Mouse (Mus musculus) midbrain, postnatal 0 days (tissue): ENCODE results near the gene Nrxn1. TPM values are rescaled to one million over a fixed set of nuclear protein-coding genes. Genes with fewer than 3 reads are reported as not detected.

Experiments used
- ATAC-seq: fragments of 200-750 bp; cut with Nextera tagmentation; 2 replicates; pipeline ENCODE4 v1.8.0; 2017; ENCODE audit warnings: moderate number of reproducible peaks, mild to moderate bottlenecking, moderate TSS enrichment, moderate library complexity; ENCODE audit not compliant: low FRiP score
- DNase-seq: peaks from one replicate; pipeline ENCODE4 v3.0.0-alpha.2; 2015; ENCODE audit warnings: low spot score
- H3K27ac ChIP-seq: fragments of 300-500 bp; sonication (generic); 2 replicates; pipeline ENCODE4 v1.5.1; 2014; ENCODE audit warnings: low read depth, mild to moderate bottlenecking, low read length, mixed read lengths
- H3K27me3 ChIP-seq: fragments of 300-500 bp; sonication (generic); 2 replicates; pipeline ENCODE4 v1.6.1; 2014; ENCODE audit warnings: low read length, control low read depth, mixed read lengths; ENCODE audit not compliant: insufficient read depth
- H3K36me3 ChIP-seq: fragments of 300-500 bp; sonication (generic); 2 replicates; pipeline ENCODE4 v1.6.1; 2014; ENCODE audit warnings: low read length, control low read depth, mixed read lengths; ENCODE audit not compliant: insufficient read depth
- H3K4me1 ChIP-seq: fragments of 300-500 bp; sonication (generic); 2 replicates; pipeline ENCODE4 v1.6.1; 2014; ENCODE audit warnings: mild to moderate bottlenecking, control low read depth, antibody characterized with exemption, low read length, mixed read lengths; ENCODE audit not compliant: insufficient read depth
- H3K4me2 ChIP-seq: fragments of 300-500 bp; sonication (generic); 2 replicates; pipeline ENCODE4 v1.6.1; 2014; ENCODE audit warnings: low read depth, mild to moderate bottlenecking, low read length, mixed read lengths; ENCODE audit not compliant: poor library complexity, severe bottlenecking
- H3K4me3 ChIP-seq: fragments of 300-500 bp; sonication (generic); 2 replicates; pipeline ENCODE4 v1.5.1; 2014; ENCODE audit warnings: low read depth, mild to moderate bottlenecking, low read length, moderate library complexity
- H3K9ac ChIP-seq: fragments of 300-500 bp; sonication (generic); replicated peaks from 2 replicates; pipeline ENCODE4 v1.6.1; 2014; ENCODE audit warnings: mild to moderate bottlenecking, low read length, moderate library complexity, mixed read lengths; ENCODE audit not compliant: poor library complexity, severe bottlenecking
- H3K9me3 ChIP-seq: fragments of 300-500 bp; sonication (generic); 2 replicates; pipeline ENCODE4 v1.6.1; 2016; ENCODE audit warnings: low read length, control low read depth
- CTCF ChIP-seq: IDR thresholded peaks from 2 replicates; pipeline ENCODE4 v1.5.1; 2016; ENCODE audit warnings: antibody characterized with exemption, mild to moderate bottlenecking
- WGBS: fragments of 180-500 bp; shearing (Covaris S2); extraction: QIAGEN DNeasy Blood & Tissue Kit; methylation state at CpG from one replicate; pipeline ENCODE4 v1.1.7; 2014; 5-methylcytosine and 5-hydroxymethylcytosine counted together
- polyA plus RNA-seq: library from polyadenylated mRNA; unstranded; fragments of >200 nt; fragmentation: Nextera tagmentation; extraction: Ambion mirVana; gene quantifications from 2 replicates; pipeline ENCODE4 v1.2.1, GENCODE M21; 2015
- total RNA-seq: library from RNA; depleted of rRNA; stranded (reverse); fragments of >200 nt; gene quantifications from 2 replicates; pipeline ENCODE4 v1.2.3, GENCODE M21; 2014

The Nrxn1 gene
- total and polyA plus RNA-seq, 2 experiments from 2014 or later, result 240 to 472 TPM

DNA sequence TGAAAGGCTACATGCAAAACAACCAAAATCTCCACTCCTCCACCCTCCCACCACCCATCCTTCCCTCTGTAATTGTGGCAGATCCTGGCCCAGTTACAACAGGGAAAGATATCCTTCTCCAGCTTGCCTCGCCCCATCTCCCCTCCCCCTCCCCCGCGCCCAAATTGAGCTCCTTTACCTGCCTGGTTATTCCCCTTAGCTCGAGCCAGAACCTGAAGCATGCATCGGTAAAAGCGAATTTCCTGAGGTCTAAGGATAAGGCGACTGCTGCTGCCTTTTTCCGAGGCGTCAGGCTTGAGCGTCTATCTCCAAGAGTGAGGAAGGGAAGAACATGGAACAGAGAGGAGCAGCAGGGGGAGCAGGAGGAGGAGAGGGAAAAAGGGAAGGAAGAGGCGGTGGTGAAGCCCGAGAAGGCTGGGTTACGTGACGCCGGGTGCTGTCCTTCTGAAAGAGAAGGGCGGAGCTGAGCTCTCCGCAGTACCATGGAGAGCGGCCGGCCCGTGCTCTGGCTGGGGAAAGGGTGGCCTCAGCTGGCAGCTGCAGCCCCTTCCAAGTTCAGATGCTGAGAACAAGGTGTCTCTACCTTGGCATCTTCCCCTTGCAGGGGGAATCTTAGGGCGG, 340 bp downstream of the Nrxn1 start:
- WGBS, result 1% methylated on average over 20 of the region's 21 CpGs
- peak; percentile 91 for ATAC-seq
- peak overlapping the region; percentile 57 for H3K4me2 ChIP-seq
- peak; percentile 66 for TF ChIP-seq CTCF
- DNase-seq, result peak; percentile 92
- H3K4me3 ChIP-seq, result peak overlapping the region; percentile 62
- 0 out of 2 replicates have a peak, but pooled peaks cover 5% of the 10 kb centered on the region for H3K9me3 ChIP-seq
- H3K27me3 ChIP-seq, result no peaks in the 10 kb centered on the region
- peaks cover 15% of the 10 kb centered on the region for H3K36me3 ChIP-seq
- peak overlapping the region; percentile 71 for H3K9ac ChIP-seq
- H3K4me1 ChIP-seq, result peaks cover 3% of the 10 kb centered on the region; the same call in 1 of the 2 replicates
- peak overlapping the region; percentile 92 for H3K27ac ChIP-seq

DNA sequence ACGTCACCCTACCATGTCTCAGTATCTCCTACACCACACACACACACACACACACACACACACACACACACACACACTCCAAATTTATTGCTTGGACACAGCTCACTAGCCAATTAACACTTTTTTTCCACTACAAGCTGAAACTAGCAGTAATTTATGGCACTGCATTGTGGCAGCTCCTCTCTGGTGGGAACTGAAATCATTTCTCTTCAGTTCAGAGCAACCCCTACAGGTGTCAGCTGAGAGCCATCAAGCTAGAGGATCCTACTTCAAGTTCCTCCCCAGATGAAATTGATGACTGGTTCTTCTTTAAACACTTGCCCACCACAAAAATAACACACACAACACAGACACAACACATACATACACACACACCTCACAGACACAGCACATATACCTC, 2.2 kb downstream of the Nrxn1 start:
- 41% methylated on average over 1 of the region's 1 CpGs for WGBS
- TF ChIP-seq CTCF, result peak; percentile 76
- DNase-seq, result peak; percentile 77
- no peaks in the 10 kb centered on the region for H3K27me3 ChIP-seq
- peak overlapping the region; percentile 56 for H3K9ac ChIP-seq
- H3K9me3 ChIP-seq, result 0 out of 2 replicates have a peak, but pooled peaks cover 5% of the 10 kb centered on the region
- peak; percentile 42; the same call in 1 of the 2 replicates for ATAC-seq
- peak overlapping the region; percentile 62 for H3K4me3 ChIP-seq
- peaks cover 15% of the 10 kb centered on the region for H3K36me3 ChIP-seq
- H3K4me1 ChIP-seq, result peaks cover 4% of the 10 kb centered on the region; the same call in 1 of the 2 replicates
- H3K27ac ChIP-seq, result peak overlapping the region; percentile 67
- peak overlapping the region; percentile 57 for H3K4me2 ChIP-seq

DNA sequence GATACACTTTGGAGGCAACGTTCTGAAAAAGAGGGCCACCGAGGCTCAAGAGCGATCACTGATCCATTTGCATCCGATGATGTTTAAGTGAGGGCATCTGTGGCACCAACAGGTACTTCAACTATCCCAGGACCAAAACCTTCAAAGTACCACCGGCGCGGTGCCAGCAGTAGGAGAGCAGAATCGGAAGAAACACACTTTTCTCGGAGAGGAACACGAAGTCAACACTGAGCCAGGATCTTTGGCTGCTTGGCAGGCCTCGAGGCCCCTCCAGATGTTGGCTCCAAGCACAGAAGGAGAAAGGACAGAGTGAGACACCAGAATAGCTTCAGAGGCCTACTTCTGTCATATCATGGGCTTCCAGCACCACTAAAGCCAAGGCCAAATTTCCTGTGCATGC, 3.9 kb downstream of the Nrxn1 start:
- DNase-seq (no peak), ATAC-seq (no peak)
- H3K9me3 ChIP-seq, result 0 out of 2 replicates have a peak, but pooled peaks cover 5% of the 10 kb centered on the region
- TF ChIP-seq CTCF, result no peak
- H3K4me1 ChIP-seq, result peaks cover 4% of the 10 kb centered on the region; the same call in 1 of the 2 replicates
- H3K4me2 ChIP-seq, result peak overlapping the region; percentile 26; the same call in 1 of the 2 replicates
- peaks cover 15% of the 10 kb centered on the region for H3K36me3 ChIP-seq
- H3K27ac ChIP-seq, result no peak overlapping the region
- H3K27me3 ChIP-seq, result no peaks in the 10 kb centered on the region
- H3K4me3 ChIP-seq, result no peak overlapping the region
- WGBS, result 90% methylated on average over 11 of the region's 11 CpGs
- H3K9ac ChIP-seq, result no peak overlapping the region

DNA sequence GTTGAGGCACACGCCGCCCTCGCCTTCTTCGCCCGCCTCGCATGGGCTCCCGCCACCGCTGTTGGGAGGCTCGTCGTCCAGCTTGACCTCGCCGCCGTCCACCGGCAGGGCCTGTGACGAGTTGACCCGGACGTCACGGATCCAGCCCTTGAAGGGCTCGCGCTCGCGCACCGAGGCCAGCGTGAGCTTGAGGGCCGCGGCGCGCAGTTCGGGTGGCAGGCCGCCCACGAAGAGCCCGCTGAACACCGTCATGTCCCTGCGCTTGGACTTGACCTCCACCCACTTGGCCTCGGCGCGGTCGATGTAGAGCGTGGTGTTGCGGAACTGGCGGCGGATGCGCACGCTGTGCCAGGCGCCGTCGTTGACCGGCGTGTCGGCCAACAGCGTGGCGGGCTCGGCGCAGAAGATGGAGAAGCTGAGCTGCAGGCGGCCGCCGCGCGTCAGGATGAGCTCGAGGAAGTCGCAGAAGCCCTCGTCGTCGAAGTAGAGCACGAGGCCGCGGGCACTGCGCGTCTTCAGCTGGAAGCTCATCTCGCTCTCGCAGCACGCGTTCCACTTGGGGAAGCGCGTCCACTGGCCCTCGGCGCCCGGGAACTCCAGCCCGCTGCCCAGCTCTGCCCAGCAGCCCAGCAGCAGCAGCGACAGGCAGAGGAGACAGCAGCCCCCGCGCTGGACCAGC, 4.7 kb downstream of the Nrxn1 start:
- peaks cover 4% of the 10 kb centered on the region; the same call in 1 of the 2 replicates for H3K4me1 ChIP-seq
- H3K27me3 ChIP-seq, result no peaks in the 10 kb centered on the region
- TF ChIP-seq CTCF, result no peak
- peak overlapping the region; percentile 48 for H3K4me2 ChIP-seq
- no peak overlapping the region for H3K4me3 ChIP-seq
- ATAC-seq (no peak), DNase-seq (no peak)
- H3K36me3 ChIP-seq, result peaks cover 15% of the 10 kb centered on the region
- H3K9ac ChIP-seq, result no peak overlapping the region
- 0 out of 2 replicates have a peak, but pooled peaks cover 5% of the 10 kb centered on the region for H3K9me3 ChIP-seq
- H3K27ac ChIP-seq, result no peak overlapping the region
- WGBS, result 87% methylated on average over 73 of the region's 82 CpGs

DNA sequence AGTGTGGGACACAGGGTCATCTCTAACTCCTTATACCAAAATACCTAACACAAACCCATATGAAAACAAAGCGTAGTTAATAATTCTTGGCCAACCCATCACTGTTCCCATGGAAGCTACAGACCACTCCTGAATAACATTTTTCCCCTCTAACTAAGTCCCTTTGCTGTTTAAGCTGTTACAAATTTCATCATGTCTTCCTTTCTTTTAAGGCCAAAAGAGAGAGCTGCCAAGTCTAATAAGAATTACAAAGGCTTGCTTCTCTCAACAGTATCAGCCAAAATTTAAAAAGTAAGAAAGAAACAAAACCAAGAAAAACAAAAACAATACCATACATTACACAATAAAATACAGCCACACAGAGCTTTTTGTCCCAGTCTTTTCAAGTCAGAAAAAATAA, 6.5 kb downstream of the Nrxn1 start:
- no peak for TF ChIP-seq CTCF
- 0 out of 2 replicates have a peak, but pooled peaks cover 5% of the 10 kb centered on the region for H3K9me3 ChIP-seq
- WGBS, result 59% methylated on average over 1 of the region's 1 CpGs
- H3K4me3 ChIP-seq, result peak overlapping the region; percentile 27
- no peak for ATAC-seq
- H3K9ac ChIP-seq, result no peak overlapping the region
- peak; percentile 30 for DNase-seq
- peaks cover 4% of the 10 kb centered on the region; the same call in 1 of the 2 replicates for H3K4me1 ChIP-seq
- peaks cover 15% of the 10 kb centered on the region for H3K36me3 ChIP-seq
- peak overlapping the region; percentile 48 for H3K4me2 ChIP-seq
- H3K27ac ChIP-seq, result no peak overlapping the region
- no peaks in the 10 kb centered on the region for H3K27me3 ChIP-seq

DNA sequence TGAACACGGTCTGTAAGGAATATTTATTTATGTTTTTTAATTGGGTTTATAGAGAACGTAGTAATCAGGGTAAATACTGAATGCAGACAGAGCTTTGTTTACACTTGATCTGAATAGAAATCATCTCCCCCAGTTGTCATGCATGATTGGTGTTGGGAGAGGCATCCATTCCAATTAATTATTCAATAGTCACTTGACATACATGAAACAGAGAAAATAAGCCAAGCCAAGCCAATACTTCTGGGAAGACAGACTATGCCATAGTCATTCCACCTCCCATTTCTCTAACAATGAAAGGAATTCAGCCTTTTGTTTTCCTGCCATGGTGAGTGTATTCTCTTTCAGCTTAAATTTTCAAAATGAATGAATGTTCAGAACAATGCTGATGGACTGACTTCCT, 7.5 kb downstream of the Nrxn1 start:
- no peak for DNase-seq

More for the DNA sequence above, 7.5 kb downstream of the Nrxn1 start:
- Histone ChIP-seq H3K4me3 (peak overlapping the region; percentile 25), H3K4me1 (peaks cover 4% of the 10 kb centered on the region; the same call in 1 of the 2 replicates), H3K36me3 (peaks cover 15% of the 10 kb centered on the region), H3K9me3 (0 out of 2 replicates have a peak, but pooled peaks cover 5% of the 10 kb centered on the region), H3K4me2 (peak overlapping the region; percentile 48), H3K9ac (no peak overlapping the region; the same call in 1 of the 2 replicates), H3K27ac (no peak overlapping the region), H3K27me3 (no peaks in the 10 kb centered on the region)
- no peak for TF ChIP-seq CTCF
- no peak for ATAC-seq
- WGBS, result 55% methylated on average over 2 of the region's 2 CpGs
